Mouse (Mus musculus) thymus, adult 18-20 months (tissue): ENCODE data around the gene Ankrd13d.

Source experiments
- DNase-seq, 2 experiments: peaks; one replicate each; pipeline ENCODE4 v3.0.0; 2022; ENCODE audit warnings: mixed read lengths in 2 of 2

Gene Ankrd13d

DNA sequence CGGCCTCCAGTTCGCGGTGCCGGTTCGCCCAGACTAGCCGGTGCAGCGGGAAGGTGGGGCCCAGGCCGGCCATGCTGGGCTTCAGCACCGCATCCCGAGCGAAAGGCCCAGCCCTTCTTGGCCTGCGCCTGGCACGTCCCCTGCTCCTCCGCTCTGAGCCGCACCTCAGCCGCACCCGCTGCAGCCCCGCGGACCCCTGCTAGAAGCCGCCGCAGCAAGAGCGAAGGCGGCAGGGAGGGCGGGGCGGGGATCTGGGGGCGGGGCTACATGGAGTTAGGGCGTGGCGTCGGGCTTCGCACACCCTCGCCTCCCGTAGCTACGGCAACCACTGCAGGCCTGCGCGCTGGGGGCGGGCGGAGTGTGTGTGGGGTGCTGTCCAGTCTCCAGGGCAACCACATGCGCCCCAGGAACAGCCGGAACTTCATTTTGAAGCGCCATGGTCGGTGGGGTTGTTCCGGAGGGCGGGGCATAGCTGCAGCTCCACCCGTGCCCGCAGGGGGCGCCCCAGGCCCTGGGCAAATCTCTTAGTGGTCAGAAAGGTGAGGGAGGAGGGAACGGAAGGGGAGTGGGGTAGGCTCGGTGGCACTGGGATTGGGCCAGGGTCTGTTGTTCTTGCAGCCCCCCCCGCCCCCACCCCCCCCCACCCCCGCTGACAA, at the start of gene Ankrd13d:
Gene Ankrd13d, minus strand, starts transcription at position 240 of the 656 bp plus-strand sequence.
- DNase-seq: peak; percentile 83 to 89

DNA sequence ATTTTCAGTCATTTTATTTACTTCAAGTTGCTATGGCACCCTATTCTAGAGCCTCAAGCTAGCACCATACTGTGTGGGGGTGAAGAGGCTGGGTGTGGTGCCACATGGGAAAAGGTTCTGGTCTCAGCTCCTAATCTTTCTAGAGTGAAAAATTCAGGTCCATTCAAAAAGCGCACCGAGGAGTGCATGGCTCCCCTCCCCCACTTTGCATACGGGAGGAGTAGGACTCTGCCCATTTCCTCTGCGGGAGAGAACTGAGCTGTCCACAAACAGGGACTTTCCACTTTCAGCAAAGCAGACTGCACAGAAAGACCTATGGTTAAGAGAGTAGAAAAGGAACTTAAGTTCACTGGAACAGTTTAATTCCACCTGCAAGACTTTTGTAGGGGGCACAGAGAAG, 49.7 kb upstream of the Ankrd13d start:
- DNase-seq: peak in 1 of 2 experiments; percentile 53

DNA sequence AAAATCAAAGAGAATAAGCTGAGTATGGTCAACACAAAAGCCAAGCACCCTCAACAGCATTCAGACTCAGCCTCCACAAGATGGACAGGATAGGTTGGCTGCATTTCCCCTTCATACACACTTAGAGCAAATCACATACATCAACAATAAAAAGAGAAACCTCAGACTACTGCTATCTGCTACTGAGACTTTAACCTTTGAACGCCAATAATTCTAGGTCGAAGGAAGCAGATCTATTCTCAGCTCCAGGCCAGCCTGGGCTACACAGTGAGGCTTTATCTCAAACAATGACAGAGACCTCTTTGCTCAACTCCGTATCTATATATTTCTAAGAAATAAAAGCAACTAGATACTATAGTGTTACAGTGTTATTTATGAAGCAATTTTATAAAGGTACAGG, 48.3 kb upstream of the Ankrd13d start:
- DNase-seq: no peak

DNA sequence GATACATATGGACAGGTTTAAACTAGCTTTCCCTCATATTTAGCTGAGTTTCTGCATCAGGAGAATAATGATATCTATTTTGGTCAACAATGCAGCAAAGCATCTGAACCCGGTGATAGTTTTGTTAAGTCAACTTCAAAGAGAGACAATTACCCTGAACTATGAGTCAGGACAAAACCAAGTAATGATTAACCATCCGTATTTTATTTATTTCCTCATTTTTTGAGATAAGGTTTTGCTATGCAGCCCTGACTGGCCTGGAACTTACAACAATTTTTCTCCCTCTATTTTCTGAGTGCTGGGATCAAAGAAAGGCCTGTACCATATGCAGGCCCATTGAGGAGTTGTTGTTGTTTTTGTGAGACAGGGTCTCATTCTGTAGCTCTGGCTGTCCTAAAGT, 47.7 kb upstream of the Ankrd13d start:
- DNase-seq: no peak

GRCm38 (mm10) chr19:4328737-4329304, 45.9 kb upstream of the Ankrd13d start:
- no peak for DNase-seq

GRCm38 (mm10) chr19:4326881-4327280, 43.9 kb upstream of the Ankrd13d start:
- DNase-seq: no peak

- DNase-seq: no peak
These were observed 43.2 kb upstream of the Ankrd13d start for GRCm38 (mm10) chr19:4326106-4326505.

GRCm38 (mm10) chr19:4322134-4322533, 39.2 kb upstream of the Ankrd13d start:
- DNase-seq: no peak

DNA sequence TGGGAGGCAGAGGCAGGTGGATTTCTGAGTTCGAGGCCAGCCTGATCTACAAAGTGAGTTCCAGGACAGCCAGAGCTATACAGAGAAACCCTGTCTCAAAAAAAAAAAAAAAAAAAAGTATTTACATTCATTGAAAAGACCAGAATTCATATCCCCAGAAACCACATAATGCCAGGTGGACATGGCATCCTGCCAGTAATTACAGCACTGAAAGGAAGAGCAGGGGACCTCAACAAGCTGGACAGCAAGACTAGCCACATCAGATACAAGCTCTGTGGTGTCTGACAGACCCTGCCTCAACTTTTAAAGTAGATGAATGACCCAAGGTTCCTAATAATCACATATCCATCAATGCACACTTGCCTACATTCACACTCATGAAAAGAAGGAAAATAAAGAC, 38.7 kb upstream of the Ankrd13d start:
- DNase-seq: no peak

- DNase-seq: no peak
These were observed 36.3 kb upstream of the Ankrd13d start for GRCm38 (mm10) chr19:4319272-4319671.

DNA sequence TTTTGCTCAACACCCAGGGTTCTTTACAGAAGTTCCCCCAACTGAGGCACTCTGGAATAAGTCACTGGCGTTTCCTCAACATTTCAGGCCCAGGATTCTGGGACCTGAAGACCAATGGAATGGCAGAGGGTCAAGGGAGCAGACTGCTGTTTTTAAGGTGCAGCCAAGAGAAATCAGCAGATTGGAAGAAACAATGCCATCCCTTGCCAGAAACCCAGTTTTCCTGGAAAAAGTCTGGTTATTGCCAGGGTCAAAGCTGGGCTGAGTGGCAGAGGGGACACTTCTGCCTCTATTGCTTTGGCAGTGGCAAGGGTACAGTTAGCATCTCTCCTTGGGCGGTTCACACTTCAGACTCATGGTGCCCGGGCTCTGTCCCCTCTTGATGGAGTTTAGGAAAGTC, 34.2 kb upstream of the Ankrd13d start:
- no peak for DNase-seq

DNA sequence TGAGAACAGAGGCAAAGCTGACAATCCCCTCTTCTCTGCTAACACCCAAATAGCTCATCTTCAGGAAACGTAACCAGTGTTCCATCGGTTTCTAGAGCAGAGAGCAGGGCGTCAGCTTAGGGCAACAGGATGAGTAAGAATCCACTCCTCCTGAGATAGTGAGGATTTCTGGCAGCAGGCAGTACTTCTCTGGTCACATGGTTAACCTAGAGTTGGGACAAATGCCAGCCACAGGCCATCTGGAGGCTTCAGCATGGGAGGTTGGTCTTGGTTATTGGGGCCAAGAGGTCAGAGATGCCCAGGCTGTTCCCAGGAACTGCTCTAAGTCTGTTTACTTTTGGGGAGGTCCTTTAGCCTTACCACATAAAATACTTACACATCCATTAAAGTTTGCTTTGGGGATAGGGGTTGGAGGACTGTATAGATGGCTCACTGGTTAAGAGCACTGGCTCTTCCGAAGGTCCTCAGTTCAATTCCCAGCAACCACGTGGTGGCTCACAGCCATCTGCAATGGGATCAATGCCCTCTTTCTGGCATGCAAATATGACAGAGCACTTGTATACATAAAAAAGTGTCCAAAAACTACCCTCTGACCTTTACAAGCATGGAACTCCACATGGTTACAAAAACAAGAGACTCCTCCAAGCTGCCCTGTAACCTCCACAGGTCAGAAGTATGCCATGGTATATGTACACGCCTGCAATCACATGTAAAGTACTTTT, 32.4 kb upstream of the Ankrd13d start:
- no peak for DNase-seq

DNA sequence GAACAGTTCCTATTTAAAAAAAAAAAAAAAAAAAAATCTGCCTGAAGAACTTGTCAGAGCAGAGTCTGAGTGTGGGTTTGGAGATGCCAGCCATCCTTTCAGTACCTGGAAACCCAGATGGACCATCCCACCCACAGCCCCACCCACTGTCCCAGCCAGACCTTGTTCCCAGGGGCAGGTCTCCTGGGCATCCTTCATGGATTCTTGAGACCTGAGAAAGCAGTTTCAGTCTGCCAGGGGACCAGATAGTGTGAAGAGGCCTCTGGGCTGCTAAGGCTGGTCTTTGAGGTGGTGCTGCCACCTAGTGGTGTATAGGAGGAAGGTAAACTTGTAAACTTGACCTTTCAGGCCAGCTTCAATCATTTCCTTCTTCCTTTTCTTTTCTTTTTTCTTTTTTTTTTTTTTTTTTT, 26.8 kb upstream of the Ankrd13d start:
- no peak for DNase-seq

DNA sequence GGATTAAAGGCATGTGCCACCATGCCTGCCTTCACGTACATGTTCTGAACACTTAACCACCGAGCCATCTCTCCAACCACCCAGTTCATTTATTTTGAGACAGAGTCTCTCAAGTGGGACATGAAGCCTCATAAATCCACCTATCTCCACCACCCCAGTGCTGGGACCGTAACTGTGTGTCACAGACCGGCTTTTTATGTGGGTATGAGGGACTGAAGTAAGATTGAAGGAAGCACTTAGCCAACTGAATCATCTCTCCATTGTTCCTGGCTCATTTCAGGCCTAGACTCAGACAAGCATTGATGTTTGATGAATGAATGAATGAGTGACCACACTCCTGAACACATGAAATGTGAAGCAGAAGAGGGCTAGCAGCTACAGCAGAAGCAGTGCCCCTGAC, 26.4 kb upstream of the Ankrd13d start:
- no peak for DNase-seq

- DNase-seq: peak; percentile 72 to 74
These were observed 23.2 kb upstream of the Ankrd13d start, which contains the start of gene Grk2 for GRCm38 (mm10) chr19:4306190-4306577. Gene Grk2 (minus strand): TSS chr19:4306222.

DNA sequence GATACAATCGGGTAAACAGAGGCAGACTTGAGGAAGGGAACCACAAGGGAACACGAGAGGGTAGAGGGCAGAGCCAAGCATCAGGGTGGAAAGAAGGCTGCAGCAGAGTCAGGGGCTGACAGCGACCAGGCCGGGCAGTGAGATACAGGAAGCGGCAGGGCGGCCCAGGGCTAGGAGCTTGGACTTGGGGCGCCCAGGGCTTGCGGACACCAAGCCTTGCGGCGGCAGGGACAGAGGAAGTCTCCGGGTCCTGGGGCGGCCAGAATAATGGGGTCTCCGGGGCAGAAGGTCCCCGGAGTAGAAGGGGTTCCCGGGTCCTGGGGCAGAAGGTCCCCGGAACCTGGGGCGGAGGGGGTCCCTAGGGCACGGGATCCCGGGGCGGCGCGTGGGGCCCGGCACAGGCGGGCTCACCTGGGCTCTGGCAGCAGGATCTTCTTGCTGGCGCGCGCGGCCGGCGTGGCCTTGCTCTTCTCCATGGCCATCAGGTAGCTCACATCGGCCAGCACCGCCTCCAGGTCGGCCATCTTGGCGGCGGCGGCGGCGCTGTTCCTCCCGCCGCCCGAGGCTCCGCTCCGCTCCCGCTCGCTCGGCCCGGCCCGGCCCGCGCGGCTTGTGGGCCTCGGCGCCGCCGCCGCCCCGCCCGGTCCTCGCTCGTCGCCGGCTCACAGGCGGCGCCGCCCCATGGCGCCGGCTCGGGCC, 22.7 kb upstream of the Ankrd13d start:
- peak; percentile 52 to 63 for DNase-seq

GRCm38 (mm10) chr19:4304871-4305321, 22.0 kb upstream of the Ankrd13d start:
- DNase-seq: peak in 1 of 2 experiments; percentile 67

DNA sequence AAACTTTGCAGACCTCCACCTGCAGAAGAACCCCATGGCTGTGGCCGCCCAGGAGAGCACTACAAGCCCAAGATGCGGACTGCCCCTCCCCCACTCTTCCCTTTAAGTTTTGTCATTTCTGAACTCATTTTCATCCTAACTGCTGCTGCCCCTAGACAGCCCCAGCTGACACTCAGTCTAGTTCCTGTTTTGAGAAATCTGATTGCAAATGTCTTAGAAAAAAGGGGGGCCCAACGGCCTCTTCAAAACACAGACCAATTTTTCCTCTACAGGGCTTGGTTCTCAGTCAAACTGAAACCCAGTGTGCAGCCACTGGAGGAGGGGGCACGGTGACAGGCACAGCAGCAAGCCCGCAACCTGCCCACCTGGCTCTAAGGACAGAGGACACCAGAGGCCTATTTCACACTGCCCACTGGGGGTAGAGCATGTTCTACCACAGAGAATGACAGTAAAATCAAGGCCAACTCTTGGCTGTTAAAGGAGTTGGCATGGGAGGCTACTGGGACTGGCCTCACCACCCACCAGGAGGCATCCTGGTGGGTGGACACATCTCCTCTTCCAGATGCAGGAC, 21.4 kb upstream of the Ankrd13d start:
- DNase-seq: peak in 1 of 2 experiments; percentile 61

DNA sequence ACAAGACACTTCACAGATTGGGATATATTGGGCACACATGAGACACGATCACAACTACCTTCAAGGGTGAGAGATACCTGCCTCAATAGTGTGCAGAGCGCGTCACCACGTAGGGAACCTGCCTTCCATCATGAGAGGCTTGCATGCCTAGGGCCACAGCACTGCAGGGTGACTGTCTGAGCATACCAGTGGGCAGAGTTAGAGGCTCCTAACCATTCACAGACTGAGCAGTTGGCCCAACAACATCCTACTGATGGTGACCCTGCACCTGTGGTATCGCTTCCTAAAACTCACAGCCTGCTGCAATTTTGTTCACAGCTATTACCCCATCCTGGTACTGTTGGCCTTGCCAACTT, 20.7 kb upstream of the Ankrd13d start:
- DNase-seq: peak in 1 of 2 experiments; percentile 24

DNA sequence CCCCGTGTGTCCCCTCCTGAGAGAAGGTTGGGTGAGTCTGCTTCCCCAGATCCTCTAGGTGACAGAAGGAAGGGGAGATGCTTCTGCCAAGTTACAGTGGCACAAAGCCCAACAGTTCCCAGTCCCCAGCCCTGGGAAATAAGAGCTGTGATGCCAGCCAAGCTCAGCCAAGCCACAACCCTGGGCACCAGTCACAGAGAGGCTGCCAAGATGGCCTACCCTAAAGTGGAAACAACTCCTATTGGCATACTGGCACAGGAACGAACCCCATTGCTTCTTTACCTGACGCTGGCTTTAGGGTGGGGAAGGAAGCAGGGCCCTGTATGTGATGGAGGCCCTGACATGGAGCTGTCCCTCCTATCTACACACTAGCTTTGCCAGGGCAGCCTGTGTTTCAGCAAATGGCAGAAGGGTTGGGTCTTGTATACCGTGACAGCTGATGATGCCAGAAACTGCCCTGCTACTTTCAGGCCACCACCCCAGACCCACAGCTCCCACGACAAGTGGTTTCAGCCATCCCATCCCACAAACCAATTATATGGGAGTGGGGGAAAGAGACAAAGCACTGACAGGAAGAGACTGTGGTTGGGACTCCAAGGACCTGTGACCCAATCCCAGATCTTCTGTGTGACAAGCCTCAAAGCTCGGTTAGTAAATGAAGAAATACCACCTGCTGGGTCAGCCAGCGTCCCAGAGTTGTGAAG, 20.2 kb upstream of the Ankrd13d start:
- peak in 1 of 2 experiments; percentile 41 for DNase-seq

DNA sequence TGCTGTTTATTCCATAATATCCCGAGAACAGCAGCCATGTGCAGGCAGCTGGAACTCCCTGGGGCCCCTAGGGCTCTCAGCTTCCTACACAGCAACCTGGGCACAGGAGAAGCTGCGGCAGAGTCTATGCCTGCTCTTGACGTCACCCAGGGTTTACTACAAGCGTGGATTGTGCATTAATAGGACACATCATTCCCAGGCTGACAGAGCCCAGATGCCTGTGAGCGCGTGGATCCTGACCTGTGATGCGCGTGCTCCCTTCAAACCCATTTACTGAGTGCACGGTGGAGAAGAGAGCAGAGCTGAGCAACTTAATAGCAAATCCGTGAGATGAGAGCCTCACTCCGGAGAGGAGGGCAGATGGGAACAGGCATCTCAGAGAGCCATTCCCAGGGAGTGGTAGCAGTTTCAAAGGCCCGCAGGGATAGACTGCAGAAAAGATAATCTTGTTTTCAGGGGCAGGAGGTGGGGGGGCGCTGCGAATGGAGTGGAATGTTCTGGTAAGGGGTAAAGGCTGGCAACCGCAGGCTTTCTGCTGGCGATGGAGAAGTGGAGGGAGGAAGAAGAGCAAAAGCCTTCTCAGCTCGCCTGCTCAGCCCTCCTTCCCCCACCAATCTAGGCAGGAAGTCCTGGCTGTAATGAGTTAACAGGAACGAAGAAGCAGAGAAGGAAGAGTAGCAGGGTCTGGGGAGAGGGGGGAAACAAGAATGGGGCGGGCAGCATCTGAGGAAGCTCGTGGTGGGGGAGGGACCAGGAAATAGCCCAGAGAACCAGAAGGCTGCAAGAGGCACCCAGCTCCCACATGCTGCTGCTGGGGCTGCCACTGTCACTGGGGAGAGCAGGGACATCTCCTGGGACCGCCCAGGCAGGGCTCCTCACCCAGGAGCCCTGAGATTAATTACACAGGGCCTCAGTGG, 19.1 kb upstream of the Ankrd13d start:
- peak; percentile 74 to 86 for DNase-seq
